Mouse (Mus musculus): ENCODE results near the gene Parg. TPM values are rescaled to one million over a fixed set of nuclear protein-coding genes. Genes with fewer than 3 reads are reported as not detected.

The Parg gene
- total and polyA plus RNA-seq, 3 experiments, result 32.6 to 43.8 TPM; not detected in 1

GRCm38 (mm10) chr14:32323221-32323620, 121.5 kb downstream of the Parg start:
- no peak overlapping the region for H3K4me3 ChIP-seq (ENCODE audit: control insufficient read depth in 1 of 2, insufficient read depth in 1 of 2, low read depth in 2 of 2, low read length in 2 of 2)
- no peak overlapping the region for H3K27ac ChIP-seq (ENCODE audit: control insufficient read depth, low read depth, low read length)
- DNase-seq (ENCODE audit: low read depth, low spot score), result no peak
- no peak overlapping the region for H3K9ac ChIP-seq (ENCODE audit: control insufficient read depth, low read depth, low read length, poor library complexity, severe bottlenecking)
- H3K36me3 ChIP-seq (ENCODE audit: control insufficient read depth in 1 of 2, insufficient read depth in 2 of 2, low read length in 2 of 2), result no peaks in the 10 kb centered on the region; a peak in 1 of 4 replicates
- H3K4me1 ChIP-seq (ENCODE audit: control insufficient read depth in 1 of 2, insufficient read depth in 2 of 2, low read length in 2 of 2), result peaks cover 0 to 6% of the 10 kb centered on the region in 2 experiments; a peak in 1 of 4 replicates
- TF ChIP-seq MAX (IDR thresholded peaks at IDR 0.05; ENCODE audit: low read length) (no peak), TCF12 (IDR thresholded peaks at IDR 0.05; ENCODE audit: low read depth, low read length) (no peak), RAD21 (IDR thresholded peaks at IDR 0.05; ENCODE audit: low read depth, low read length) (no peak), BHLHE40 (IDR thresholded peaks at IDR 0.05; ENCODE audit: borderline replicate concordance, low read depth, low read length) (no peak), CHD1 (IDR thresholded peaks at IDR 0.05; ENCODE audit: low read depth, low read length) (no peak), ELF1 (IDR thresholded peaks at IDR 0.05; ENCODE audit: low read depth, low read length) (no peak), KAT2A (conservative IDR thresholded peaks at IDR 0.05; ENCODE audit: low read depth, low read length) (no peak), MAFK (IDR thresholded peaks at IDR 0.05; ENCODE audit: borderline replicate concordance, low read depth, low read length) (no peak), POLR2A (IDR thresholded peaks at IDR 0.05; ENCODE audit: control insufficient read depth in 1 of 2, insufficient read depth in 1 of 2, low read depth in 1 of 2, low read length in 2 of 2, poor library complexity in 1 of 2) (no peak), JUND (IDR thresholded peaks at IDR 0.05; ENCODE audit: low read depth, low read length) (no peak), ZKSCAN1 (IDR thresholded peaks at IDR 0.05; ENCODE audit: low read depth, low read length) (no peak), SIN3A (IDR thresholded peaks at IDR 0.05; ENCODE audit: low read length) (no peak), MYB (IDR thresholded peaks at IDR 0.05; ENCODE audit: low read depth, low read length) (no peak)
- H3K27me3 ChIP-seq (ENCODE audit: control insufficient read depth in 1 of 2, insufficient read depth in 2 of 2, low read length in 2 of 2), result no peaks in the 10 kb centered on the region; a peak in 1 of 4 replicates
- H3K79me2 ChIP-seq (ENCODE audit: control insufficient read depth, insufficient read depth, low read length, poor library complexity), result no peaks in the 10 kb centered on the region
- no peaks in the 10 kb centered on the region for H3K9me3 ChIP-seq (replicated peaks; ENCODE audit: insufficient read depth, low read length)

- no peak overlapping the region for H3K9ac ChIP-seq (ENCODE audit: control insufficient read depth, low read depth, low read length, poor library complexity, severe bottlenecking)
Observed at GRCm38 (mm10) chr14:32327366-32327765, 125.6 kb downstream of the Parg start.

More at GRCm38 (mm10) chr14:32327366-32327765, 125.6 kb downstream of the Parg start:
- TF ChIP-seq ETS1 (IDR thresholded peaks at IDR 0.05; ENCODE audit: low read depth, low read length) (no peak), MYB (IDR thresholded peaks at IDR 0.05; ENCODE audit: low read depth, low read length) (no peak), MYC (IDR thresholded peaks at IDR 0.05; ENCODE audit: low read depth, low read length) (no peak), JUND (IDR thresholded peaks at IDR 0.05; ENCODE audit: low read depth, low read length) (no peak), CHD2 (IDR thresholded peaks at IDR 0.05; ENCODE audit: low read length) (no peak), USF1 (IDR thresholded peaks at IDR 0.05; ENCODE audit: low read depth, low read length) (no peak), MAX (IDR thresholded peaks at IDR 0.05; ENCODE audit: low read length) (no peak), ZC3H11A (IDR thresholded peaks at IDR 0.05; ENCODE audit: low read depth, low read length) (no peak), MXI1 (IDR thresholded peaks at IDR 0.05; ENCODE audit: low read depth, low read length) (no peak), BHLHE40 (IDR thresholded peaks at IDR 0.05; ENCODE audit: borderline replicate concordance, low read depth, low read length) (no peak), TBP (IDR thresholded peaks at IDR 0.05; ENCODE audit: low read depth, low read length) (no peak), POLR2A (IDR thresholded peaks at IDR 0.05; ENCODE audit: control insufficient read depth in 1 of 2, insufficient read depth in 1 of 2, low read depth in 1 of 2, low read length in 2 of 2, poor library complexity in 1 of 2) (no peak)
- no peaks in the 10 kb centered on the region for H3K27me3 ChIP-seq (ENCODE audit: control insufficient read depth in 1 of 2, insufficient read depth in 2 of 2, low read length in 2 of 2)
- H3K9me3 ChIP-seq (replicated peaks; ENCODE audit: insufficient read depth, low read length), result no peaks in the 10 kb centered on the region
- no peak for DNase-seq (ENCODE audit: low read depth, low spot score)
- H3K27ac ChIP-seq (ENCODE audit: control insufficient read depth, low read depth, low read length), result no peak overlapping the region
- H3K79me2 ChIP-seq (ENCODE audit: control insufficient read depth, insufficient read depth, low read length, poor library complexity), result no peaks in the 10 kb centered on the region
- peaks cover 0 to 4% of the 10 kb centered on the region in 2 experiments; a peak in 1 of 4 replicates for H3K4me1 ChIP-seq (ENCODE audit: control insufficient read depth in 1 of 2, insufficient read depth in 2 of 2, low read length in 2 of 2)
- H3K4me3 ChIP-seq (ENCODE audit: control insufficient read depth in 1 of 2, insufficient read depth in 1 of 2, low read depth in 2 of 2, low read length in 2 of 2), result no peak overlapping the region
- H3K36me3 ChIP-seq (ENCODE audit: control insufficient read depth in 1 of 2, insufficient read depth in 2 of 2, low read length in 2 of 2), result no peaks in the 10 kb centered on the region; a peak in 1 of 4 replicates

Data from MEL (cell line).